Mouse (Mus musculus): ENCODE results near the gene Myo6. TPM values are rescaled to one million over a fixed set of nuclear protein-coding genes. Genes with fewer than 3 reads are reported as not detected.
"Not testable (repeated sequence)": the region's sequence is repeated elsewhere in the genome, so short reads cannot be mapped to it uniquely, and the experiment has no call there.

Gene Myo6
- polyA plus RNA-seq, 1 experiment from 2014 or later, result 12.8 TPM

DNA sequence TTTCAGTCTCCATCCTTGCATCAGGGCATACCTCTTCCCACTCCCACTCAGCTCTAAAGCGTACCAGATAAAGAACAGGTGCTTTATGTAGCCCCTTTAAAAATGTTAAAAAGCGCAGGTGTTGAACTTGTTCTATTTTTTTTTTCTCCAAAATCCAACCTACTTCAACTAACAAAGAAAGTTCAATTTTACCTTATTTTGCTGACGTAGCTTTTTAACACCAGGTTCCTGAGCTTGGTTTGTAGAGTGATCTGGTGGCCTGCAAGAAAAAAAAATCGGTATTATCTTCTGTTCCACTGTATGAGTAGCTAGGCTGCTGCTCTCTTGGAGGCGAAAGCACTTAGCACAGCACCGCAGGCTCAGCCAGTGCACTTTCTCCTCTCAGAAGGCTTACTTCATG is 151.1 kb downstream of the Myo6 start:
- ATAC-seq (replicated peaks), result no peak
- Histone ChIP-seq H3K9me3 (no peaks in the 10 kb centered on the region), H3K9ac (replicated peaks) (no peak overlapping the region), H3K4me2 (replicated peaks) (no peak overlapping the region), H3K4me1 (no peaks in the 10 kb centered on the region), H3K27me3 (no peaks in the 10 kb centered on the region), H3K27ac (replicated peaks) (no peak overlapping the region), H3K4me3 (no peak overlapping the region), H3K36me3 (no peaks in the 10 kb centered on the region)
- WGBS, result 95% methylated on average over 6 of the region's 6 CpGs

DNA sequence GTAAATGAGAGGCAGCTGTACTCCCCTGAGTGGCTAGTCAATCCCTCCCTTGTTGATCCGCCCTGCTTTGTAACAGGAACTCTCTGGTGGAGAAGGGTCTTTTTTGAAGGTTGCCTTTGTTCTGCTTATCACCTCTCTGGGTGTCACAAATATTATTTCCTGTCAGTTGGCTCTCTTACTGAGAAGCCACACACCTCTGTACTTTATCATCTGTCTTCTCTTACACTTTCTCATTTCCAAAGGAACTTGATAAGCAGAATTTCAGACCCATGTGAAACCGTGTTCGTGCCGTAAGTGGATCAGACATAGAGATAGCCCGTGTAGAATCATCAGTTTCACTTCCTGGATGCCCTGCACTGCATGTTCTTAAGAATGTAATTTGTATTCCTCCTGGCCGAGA is 153.2 kb downstream of the Myo6 start:
- no peaks in the 10 kb centered on the region for H3K27me3 ChIP-seq
- H3K36me3 ChIP-seq, result no peaks in the 10 kb centered on the region
- no peak overlapping the region for H3K27ac ChIP-seq (replicated peaks)
- no peaks in the 10 kb centered on the region for H3K9me3 ChIP-seq
- H3K4me3 ChIP-seq, result no peak overlapping the region
- ATAC-seq (replicated peaks), result no peak
- 91% methylated on average over 6 of the region's 6 CpGs for WGBS
- H3K4me2 ChIP-seq (replicated peaks), result no peak overlapping the region
- H3K9ac ChIP-seq (replicated peaks), result no peak overlapping the region
- H3K4me1 ChIP-seq, result no peaks in the 10 kb centered on the region

DNA sequence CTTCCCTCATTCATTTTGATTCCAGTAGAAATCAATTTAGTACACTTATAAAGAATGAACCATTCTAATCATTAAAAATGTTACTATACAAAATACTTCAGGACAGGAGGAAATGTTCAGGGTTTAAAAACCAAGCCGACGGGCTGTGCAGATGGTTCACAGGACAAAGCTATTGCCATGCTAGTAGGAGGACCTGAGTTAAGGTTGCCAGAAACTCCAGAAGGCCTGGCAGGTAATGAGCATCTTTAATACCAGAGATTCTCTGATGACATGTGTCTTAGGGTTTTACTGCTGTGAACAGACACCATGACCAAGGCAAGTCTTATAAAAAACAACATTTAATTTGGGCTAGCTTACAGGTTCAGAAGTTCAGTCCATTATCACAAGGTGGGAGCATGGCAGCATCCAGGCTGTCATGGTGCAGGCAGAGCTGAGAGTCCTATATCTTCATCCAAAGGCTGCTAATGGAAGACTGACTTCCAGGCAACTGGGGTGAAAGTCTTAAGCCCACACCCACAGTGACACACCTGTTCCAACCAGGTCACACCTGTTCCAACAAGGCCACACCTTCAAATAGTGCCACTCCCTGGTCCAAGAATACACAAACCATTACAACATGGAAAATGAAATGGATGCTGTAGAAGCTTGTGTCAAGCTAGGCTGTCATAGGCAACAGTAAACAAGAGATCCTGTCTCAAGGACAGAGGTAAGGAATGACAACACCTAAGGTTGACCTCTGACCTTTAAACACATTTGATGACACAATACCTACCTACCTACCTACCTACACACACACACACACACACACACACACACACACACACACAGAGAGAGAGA is 156.4 kb downstream of the Myo6 start:
- not testable (repeated sequence) for ATAC-seq (replicated peaks); H3K27ac ChIP-seq (replicated peaks); H3K9me3 ChIP-seq; H3K27me3 ChIP-seq; H3K4me2 ChIP-seq (replicated peaks); H3K36me3 ChIP-seq; H3K4me1 ChIP-seq; H3K9ac ChIP-seq (replicated peaks); H3K4me3 ChIP-seq
- WGBS, result 96% methylated on average over 2 of the region's 2 CpGs

DNA sequence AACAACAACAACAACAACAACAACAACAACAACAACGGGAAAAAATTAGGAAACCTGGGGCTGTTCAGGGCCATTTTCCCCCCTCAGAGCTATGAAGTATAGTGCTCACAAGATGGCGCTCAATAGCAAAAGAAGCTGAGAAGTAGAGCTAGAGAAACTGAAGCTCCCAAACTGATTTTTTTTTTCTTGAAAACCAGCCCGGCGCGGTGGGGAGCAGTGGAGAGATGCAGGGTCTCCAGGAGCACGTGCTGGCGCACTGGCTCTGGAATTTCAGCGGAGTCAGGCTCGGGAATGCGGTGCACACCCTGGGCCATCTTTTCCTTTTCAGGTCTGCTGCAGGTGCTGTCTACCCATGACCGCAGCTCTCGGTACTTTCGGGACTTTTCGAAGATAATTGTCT is 167.3 kb downstream of the Myo6 start:
- Histone ChIP-seq H3K9me3 (no peaks in the 10 kb centered on the region), H3K27me3 (0 out of 2 replicates have a peak, but pooled peaks cover 6% of the 10 kb centered on the region), H3K9ac (replicated peaks) (0 out of 2 replicates have a peak overlapping the region, but pooled peaks have one; percentile 22), H3K4me1 (peaks cover 8% of the 10 kb centered on the region), H3K4me3 (peak overlapping the region; percentile 23), H3K36me3 (no peaks in the 10 kb centered on the region), H3K4me2 (replicated peaks) (peak overlapping the region; percentile 50), H3K27ac (replicated peaks) (no peak overlapping the region)
- 14% methylated on average over 14 of the region's 14 CpGs for WGBS
- peak; percentile 83 for ATAC-seq (replicated peaks)

DNA sequence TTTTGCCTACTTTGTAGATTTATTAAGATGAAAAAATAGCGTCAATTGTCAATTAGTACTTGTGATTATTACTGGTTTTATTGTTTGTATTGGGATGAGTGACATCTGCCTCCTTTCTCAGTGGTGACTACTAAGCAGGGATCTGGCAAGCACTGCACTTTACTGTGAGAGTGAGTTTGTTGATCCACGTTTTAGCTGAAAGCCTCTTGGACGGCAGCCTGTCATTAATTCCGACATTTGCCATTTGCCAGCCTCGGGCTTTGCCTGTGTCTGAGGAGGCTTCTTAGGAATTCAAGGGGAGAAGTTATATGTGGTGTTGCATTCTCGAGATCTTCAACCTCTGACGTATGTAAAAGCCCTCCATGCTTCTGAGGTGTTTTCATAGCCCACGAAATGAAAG is 168.6 kb downstream of the Myo6 start:
- Histone ChIP-seq H3K36me3 (no peaks in the 10 kb centered on the region), H3K27me3 (0 out of 2 replicates have a peak, but pooled peaks cover 6% of the 10 kb centered on the region), H3K4me3 (no peak overlapping the region), H3K27ac (replicated peaks) (no peak overlapping the region), H3K9ac (replicated peaks) (0 out of 2 replicates have a peak overlapping the region, but pooled peaks have one; percentile 22), H3K4me1 (peaks cover 8% of the 10 kb centered on the region), H3K4me2 (replicated peaks) (no peak overlapping the region), H3K9me3 (no peaks in the 10 kb centered on the region)
- ATAC-seq (replicated peaks), result no peak
- 30% methylated on average over 8 of the region's 8 CpGs for WGBS

DNA sequence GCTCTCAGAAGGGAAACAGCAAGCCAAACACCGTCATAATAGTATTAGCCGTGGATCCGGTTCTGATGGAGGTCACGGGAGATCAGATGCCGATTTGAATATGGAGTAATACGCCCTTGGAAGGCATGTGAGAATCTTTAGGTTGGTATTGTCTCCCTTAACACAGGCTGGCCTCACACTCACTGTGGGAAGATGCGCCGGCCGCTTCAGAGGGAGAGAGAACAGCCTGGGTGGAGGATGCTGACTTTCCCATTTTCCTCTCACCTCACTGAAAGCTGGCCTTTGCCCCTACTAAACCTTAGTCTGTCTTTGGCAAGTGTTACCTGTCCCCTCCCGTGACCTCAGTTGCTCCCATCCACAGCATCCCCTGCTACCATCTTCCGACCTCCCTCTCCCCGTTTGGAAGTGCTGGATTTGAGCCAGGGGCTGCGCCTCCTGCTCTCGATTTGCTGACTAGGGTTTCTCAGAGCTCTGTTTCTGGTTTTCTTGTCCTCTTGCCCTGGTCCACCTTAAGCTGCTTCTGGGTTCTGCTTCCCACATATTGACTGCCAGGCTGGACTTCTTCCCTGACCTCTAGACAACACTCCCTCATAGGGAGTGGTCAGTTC is 169.3 kb downstream of the Myo6 start:
- H3K4me1 ChIP-seq, result peaks cover 8% of the 10 kb centered on the region
- H3K9me3 ChIP-seq, result no peaks in the 10 kb centered on the region
- no peak overlapping the region for H3K27ac ChIP-seq (replicated peaks)
- no peak overlapping the region for H3K4me2 ChIP-seq (replicated peaks)
- H3K4me3 ChIP-seq, result no peak overlapping the region
- no peak overlapping the region for H3K9ac ChIP-seq (replicated peaks)
- 0 out of 2 replicates have a peak, but pooled peaks cover 6% of the 10 kb centered on the region for H3K27me3 ChIP-seq
- no peak for ATAC-seq (replicated peaks)
- no peaks in the 10 kb centered on the region for H3K36me3 ChIP-seq
- WGBS, result 64% methylated on average over 14 of the region's 14 CpGs

DNA sequence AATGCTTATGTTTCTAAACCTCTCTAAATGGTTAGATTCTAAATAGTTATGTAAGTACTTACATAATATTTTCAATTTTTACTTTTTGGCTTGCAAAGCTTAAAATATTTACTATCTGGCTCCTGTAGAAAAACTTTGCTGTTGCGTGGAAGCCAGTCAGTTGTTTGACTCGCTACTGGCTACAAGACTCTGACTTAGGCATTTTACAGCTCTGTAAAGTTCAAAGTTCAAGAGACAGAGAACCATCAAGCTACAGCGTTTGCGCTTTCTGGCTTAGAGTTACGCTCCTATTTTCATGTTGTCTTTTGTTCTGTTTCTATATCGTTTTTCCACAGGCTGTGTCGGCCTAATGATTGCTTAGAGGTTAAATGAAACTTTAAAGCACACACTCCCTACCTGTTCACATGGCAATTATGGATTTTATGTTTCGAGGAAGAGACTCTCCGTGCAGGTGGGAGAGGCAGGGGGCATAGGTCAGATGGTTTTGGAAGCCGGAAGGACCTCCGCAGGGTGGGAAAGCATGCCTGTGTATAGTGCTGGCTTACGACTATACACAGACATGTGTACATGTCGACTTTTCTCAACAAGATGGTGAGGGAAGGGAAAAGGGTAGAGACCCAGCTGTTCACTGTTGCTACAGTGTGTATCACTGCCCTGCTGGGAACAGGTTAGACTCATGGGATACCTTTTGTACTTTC is 171.0 kb downstream of the Myo6 start:
- H3K4me2 ChIP-seq (replicated peaks), result no peak overlapping the region
- H3K36me3 ChIP-seq, result no peaks in the 10 kb centered on the region
- WGBS, result 89% methylated on average over 13 of the region's 13 CpGs
- peaks cover 8% of the 10 kb centered on the region for H3K4me1 ChIP-seq
- H3K9me3 ChIP-seq, result no peaks in the 10 kb centered on the region
- no peak for ATAC-seq (replicated peaks)
- H3K27ac ChIP-seq (replicated peaks), result no peak overlapping the region
- H3K4me3 ChIP-seq, result no peak overlapping the region
- H3K27me3 ChIP-seq, result 0 out of 2 replicates have a peak, but pooled peaks cover 6% of the 10 kb centered on the region
- no peak overlapping the region for H3K9ac ChIP-seq (replicated peaks)

DNA sequence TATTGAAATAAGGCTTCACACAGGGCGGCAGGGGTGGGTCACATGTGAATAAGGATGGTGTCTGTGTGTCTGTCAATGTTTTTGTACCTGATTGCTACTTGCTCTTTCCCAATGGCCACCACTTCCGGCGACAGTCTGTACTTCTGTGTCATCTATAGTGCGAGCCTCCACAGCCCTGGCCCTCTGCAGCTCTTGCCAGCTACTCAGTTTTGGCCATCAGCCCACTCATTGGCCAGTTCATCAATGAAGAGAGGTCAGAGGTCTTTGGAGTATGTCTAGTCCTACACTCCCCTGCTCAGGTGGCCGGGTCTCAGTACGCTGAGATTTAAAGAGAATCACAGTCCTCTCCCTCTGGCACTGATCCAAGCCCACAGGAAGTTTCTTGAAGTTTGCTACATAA is 173.2 kb downstream of the Myo6 start:
- no peaks in the 10 kb centered on the region for H3K36me3 ChIP-seq
- WGBS, result 89% methylated on average over 6 of the region's 6 CpGs
- ATAC-seq (replicated peaks), result no peak

DNA sequence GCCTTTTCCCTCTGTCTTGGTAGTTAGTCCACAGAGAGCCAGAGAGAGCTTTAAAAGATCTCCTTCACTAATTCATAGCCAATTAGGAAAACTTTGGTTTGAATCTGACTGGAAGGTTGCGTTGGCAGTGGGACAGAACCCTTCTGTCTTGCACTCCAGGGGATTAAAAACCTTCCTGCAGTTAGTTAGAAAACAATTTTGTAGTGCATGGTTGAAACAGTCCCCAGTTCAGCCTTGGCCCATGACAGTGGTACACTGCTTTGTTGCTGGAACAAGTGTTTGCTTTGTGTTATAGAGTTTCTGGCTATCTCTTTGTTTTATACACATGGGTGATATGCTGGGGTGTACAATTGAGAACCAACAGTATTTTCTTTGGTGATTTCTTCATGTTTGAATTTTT is 176.1 kb downstream of the Myo6 start:
- H3K36me3 ChIP-seq, result no peaks in the 10 kb centered on the region
- no peak overlapping the region for H3K9ac ChIP-seq (replicated peaks)
- WGBS, result 24% methylated on average over 1 of the region's 1 CpGs
- H3K4me2 ChIP-seq (replicated peaks), result no peak overlapping the region
- H3K27me3 ChIP-seq, result no peaks in the 10 kb centered on the region
- H3K4me3 ChIP-seq, result no peak overlapping the region
- ATAC-seq (replicated peaks), result no peak; the same call in 1 of the 2 replicates
- no peak overlapping the region for H3K27ac ChIP-seq (replicated peaks)
- H3K4me1 ChIP-seq, result no peaks in the 10 kb centered on the region
- no peaks in the 10 kb centered on the region for H3K9me3 ChIP-seq

More for the DNA sequence above, 173.2 kb downstream of the Myo6 start:
- no peaks in the 10 kb centered on the region for H3K9me3 ChIP-seq
- H3K4me1 ChIP-seq, result peaks cover 5% of the 10 kb centered on the region; the same call in 1 of the 2 replicates
- no peak overlapping the region for H3K27ac ChIP-seq (replicated peaks)
- no peak overlapping the region for H3K4me3 ChIP-seq
- no peak overlapping the region for H3K9ac ChIP-seq (replicated peaks)
- H3K27me3 ChIP-seq, result 0 out of 2 replicates have a peak, but pooled peaks cover 6% of the 10 kb centered on the region
- no peak overlapping the region for H3K4me2 ChIP-seq (replicated peaks)

DNA sequence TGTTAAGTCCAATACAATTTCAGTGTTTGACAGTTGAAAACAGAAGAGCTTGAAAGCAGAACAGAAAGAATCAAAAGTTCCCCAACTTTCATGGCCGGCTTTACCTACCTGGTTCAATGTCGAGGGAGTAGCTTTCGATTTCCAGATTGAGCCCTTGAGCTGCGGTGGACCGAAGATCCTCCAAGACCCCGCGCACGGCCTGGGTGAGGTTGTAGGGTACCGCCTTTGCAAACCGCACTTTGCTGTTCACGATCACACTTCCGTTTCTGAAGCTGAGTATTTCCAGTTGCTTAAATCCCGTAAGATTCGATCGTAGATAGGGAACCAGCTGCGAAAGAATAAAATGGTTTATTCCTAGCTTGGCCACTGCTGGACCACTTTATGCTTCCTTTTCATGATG is 176.9 kb downstream of the Myo6 start:
- 97% methylated on average over 16 of the region's 16 CpGs for WGBS
- Histone ChIP-seq H3K4me3 (no peak overlapping the region), H3K4me1 (no peaks in the 10 kb centered on the region), H3K9me3 (no peaks in the 10 kb centered on the region), H3K36me3 (no peaks in the 10 kb centered on the region), H3K9ac (replicated peaks) (no peak overlapping the region), H3K27me3 (no peaks in the 10 kb centered on the region), H3K27ac (replicated peaks) (no peak overlapping the region), H3K4me2 (replicated peaks) (no peak overlapping the region)
- ATAC-seq (replicated peaks), result no peak

DNA sequence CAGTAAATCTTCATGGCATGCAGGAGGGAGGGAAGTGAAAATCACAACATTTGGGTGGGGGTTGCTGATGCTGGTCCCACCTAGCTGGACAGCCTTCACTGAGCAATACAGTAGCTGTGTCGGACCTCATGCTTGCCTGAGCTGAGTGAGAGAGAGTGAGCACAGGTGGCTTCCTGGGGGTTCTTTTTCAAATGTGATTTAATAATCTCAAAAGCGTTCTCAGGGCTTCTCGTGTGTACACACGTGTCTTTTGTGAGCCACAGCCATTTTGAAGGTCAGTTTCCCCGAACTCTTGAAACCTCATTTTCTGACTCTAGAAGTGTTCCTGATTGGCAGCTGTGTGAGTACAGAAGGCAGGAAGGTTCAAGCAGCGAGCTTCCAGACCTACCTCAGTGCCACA is 177.7 kb downstream of the Myo6 start:
- WGBS, result 94% methylated on average over 6 of the region's 6 CpGs

DNA sequence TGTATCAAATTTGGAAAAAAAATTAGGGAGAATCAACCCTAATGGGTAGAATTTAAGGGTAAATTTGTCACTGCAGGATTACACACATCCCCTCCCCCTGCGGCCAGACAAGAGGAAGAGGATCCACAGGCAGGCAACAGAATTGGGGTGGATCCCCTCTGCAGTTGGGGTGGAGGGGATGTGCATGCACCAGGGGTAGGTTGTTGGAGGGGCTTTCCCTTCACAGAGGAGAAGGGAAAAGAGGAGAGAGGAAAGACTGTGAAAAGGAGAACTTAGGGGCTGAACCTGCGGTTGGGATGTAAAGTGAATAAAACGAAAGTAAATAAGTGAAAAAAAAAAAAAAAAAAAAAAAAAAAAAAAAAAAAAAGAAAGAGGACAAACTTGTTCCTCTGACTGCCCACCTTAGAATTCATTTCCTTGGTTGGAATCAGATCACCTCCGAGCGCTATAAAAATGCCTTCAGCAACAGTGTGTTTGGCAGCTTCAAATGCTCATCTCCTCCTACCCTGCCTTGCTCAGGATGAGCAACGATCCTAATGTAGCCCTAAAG is 179.7 kb downstream of the Myo6 start:
- no peak overlapping the region for H3K4me3 ChIP-seq
- H3K27ac ChIP-seq (replicated peaks), result no peak overlapping the region
- H3K4me1 ChIP-seq, result no peaks in the 10 kb centered on the region
- H3K9ac ChIP-seq (replicated peaks), result no peak overlapping the region
- no peak for ATAC-seq (replicated peaks)
- no peaks in the 10 kb centered on the region for H3K27me3 ChIP-seq
- no peaks in the 10 kb centered on the region for H3K36me3 ChIP-seq
- H3K4me2 ChIP-seq (replicated peaks), result no peak overlapping the region
- no peaks in the 10 kb centered on the region for H3K9me3 ChIP-seq
- WGBS, result 91% methylated on average over 6 of the region's 6 CpGs

More for the DNA sequence above, 177.7 kb downstream of the Myo6 start:
- no peaks in the 10 kb centered on the region for H3K4me1 ChIP-seq
- H3K27ac ChIP-seq (replicated peaks), result no peak overlapping the region
- no peak overlapping the region for H3K9ac ChIP-seq (replicated peaks)
- H3K36me3 ChIP-seq, result no peaks in the 10 kb centered on the region
- no peak overlapping the region for H3K4me3 ChIP-seq
- H3K4me2 ChIP-seq (replicated peaks), result no peak overlapping the region
- no peak for ATAC-seq (replicated peaks)
- H3K27me3 ChIP-seq, result no peaks in the 10 kb centered on the region
- no peaks in the 10 kb centered on the region for H3K9me3 ChIP-seq
